In genomic region chr2:143133931-143134330, GRCm38 (mm10) we compare ENCODE assay signal across 33 mouse cellular contexts. TPM values are rescaled to one million over a fixed set of nuclear protein-coding genes. Genes with fewer than 3 reads are reported as not detected.
"Had no signal": no experiment of that assay in that cellular context is flagged by ENCODE, and none has a peak within 500 bp of the region (broad histone marks: within the 10 kb centered on the region; RNA-seq: fewer than 3 reads in every experiment).

No protein-coding gene starts in this region.

- DNase-seq: gastrocnemius, adult 2 months; gastrocnemius, postnatal 10 days; gastrocnemius, postnatal 25 days; heart, adult 18-20 months; heart, postnatal 10 days; heart, postnatal 4 days; kidney, adult 18-20 months; kidney, adult 8-10 months; kidney, postnatal 10 days; kidney, postnatal 25 days; kidney, postnatal 4 days; liver; liver, embryonic 13.5 days had no signal

- H3K4me3 ChIP-seq: gastrocnemius, adult 2 months; heart, embryonic 10.5 days; heart, embryonic 12.5 days; hindbrain, embryonic 10.5 days; hindbrain, embryonic 12.5 days; intestine, embryonic 15.5 days; layer of hippocampus, adult 2 months; limb, embryonic 10.5 days; limb, embryonic 12.5 days; liver, embryonic 13.5 days; liver, embryonic 15.5 days had no signal

- H3K36me3 ChIP-seq: heart, embryonic 10.5 days; heart, embryonic 12.5 days; hindbrain, embryonic 10.5 days; hindbrain, embryonic 12.5 days; intestine, embryonic 15.5 days; limb, embryonic 10.5 days; limb, embryonic 12.5 days; liver, embryonic 13.5 days; liver, embryonic 15.5 days had no signal

- H3K27me3 ChIP-seq: heart, embryonic 12.5 days; hindbrain, embryonic 12.5 days; intestine, embryonic 15.5 days; limb, embryonic 12.5 days; liver, embryonic 13.5 days; liver, embryonic 15.5 days had no signal

- H3K4me1 ChIP-seq: heart, embryonic 10.5 days; heart, embryonic 12.5 days; hindbrain, embryonic 10.5 days; hindbrain, embryonic 12.5 days; intestine, embryonic 15.5 days; limb, embryonic 10.5 days; limb, embryonic 12.5 days; liver, embryonic 13.5 days; liver, embryonic 15.5 days had no signal

- H3K27ac ChIP-seq: gastrocnemius, adult 2 months; heart, embryonic 10.5 days; hindbrain, embryonic 10.5 days; hindbrain, embryonic 12.5 days; hindbrain, embryonic 14.5 days; intestine, embryonic 15.5 days; layer of hippocampus, adult 2 months; limb, embryonic 10.5 days; limb, embryonic 12.5 days; liver, embryonic 13.5 days; liver, embryonic 15.5 days had no signal

RNA-seq across cellular contexts. Expression of gene Otor, which starts 55.7 kb away (rescaled TPM):
- total RNA-seq: gastrocnemius, adult 2 months; gastrocnemius, postnatal 10 days; gastrocnemius, postnatal 25 days; gastrocnemius, postnatal 4 days; granulocyte monocyte progenitor cell, adult 5-6 weeks; heart, adult 18-20 months; heart, adult 8-10 months; heart, postnatal 10 days; heart, postnatal 25 days; heart, postnatal 4 days; layer of hippocampus, adult 2 months; layer of hippocampus, postnatal 10 days; layer of hippocampus, postnatal 25 days; left cerebral cortex, postnatal 10 days; left cerebral cortex, postnatal 25 days had no signal
- polyA plus RNA-seq: hindbrain, embryonic 14.5 days; hindbrain, embryonic 16.5 days; inflammation-experienced regulatory T-cells, adult 6 months; liver, embryonic 15.5 days had no signal
